Mouse (Mus musculus): ENCODE data around the gene Efhd1.

DNA sequence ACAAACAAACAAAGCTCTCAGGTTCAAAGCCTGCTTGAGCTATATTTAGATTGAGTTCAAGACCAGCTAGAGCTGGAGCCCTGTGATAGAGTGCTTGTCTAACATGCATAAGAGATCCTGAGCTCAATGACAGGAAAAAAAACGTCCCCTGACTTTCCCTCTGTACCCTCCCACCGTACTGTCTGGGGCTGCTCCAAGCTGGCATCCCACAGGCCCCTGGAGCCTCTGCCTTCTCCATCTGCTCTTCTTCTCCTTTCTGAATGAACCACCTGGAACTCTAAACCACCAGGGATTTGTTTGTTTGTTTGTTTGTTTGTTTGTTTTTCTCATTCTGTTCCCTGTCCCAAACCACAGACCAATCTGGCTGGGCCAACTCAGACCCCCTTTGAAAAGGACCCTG is 11.9 kb downstream of the Efhd1 start:
- TF ChIP-seq CTCF (conservative IDR thresholded peaks at IDR 0.05; ENCODE audit: insufficient read depth, insufficient read length, low read depth, low read length) (no peak), POLR2A (IDR thresholded peaks at IDR 0.05; ENCODE audit: low read depth, low read length) (no peak)

Data from kidney, adult 2 months (tissue).